ENCODE assay signal across 10 mouse cellular contexts in genomic region chr17:84074000-84074782, GRCm38 (mm10).
DNase-seq lines count a peak whose midpoint lies in the region; ATAC-seq and TF ChIP-seq lines count a peak whose summit lies in the region.
"Had no signal": no experiment of that assay in that cellular context is flagged by ENCODE, and none has a peak within 500 bp of the region (broad histone marks: within the 10 kb centered on the region; RNA-seq: fewer than 3 reads in every experiment).

No protein-coding gene starts in this region.

- no peak for TF ChIP-seq CTCF in gastrocnemius, adult 2 months (IDR thresholded peaks at IDR 0.05)

- peak overlapping the region; percentile 78 for H3K27ac ChIP-seq in gastrocnemius, adult 2 months
- H3K27ac ChIP-seq in intestine, embryonic 15.5 days, result peak overlapping the region; percentile 57
- peak overlapping the region; percentile 80 for H3K27ac ChIP-seq in lung, embryonic 16.5 days (ENCODE audit: low read length)
- H3K27ac ChIP-seq in forebrain, embryonic 11.5 days (ENCODE audit: low read depth, low read length), result no peak overlapping the region

- no peaks in the 10 kb centered on the region for H3K9me3 ChIP-seq in intestine, embryonic 15.5 days
- H3K9me3 ChIP-seq in lung, embryonic 16.5 days (ENCODE audit: control insufficient read depth, low read length), result no peaks in the 10 kb centered on the region
- H3K9me3 ChIP-seq in forebrain, embryonic 11.5 days (ENCODE audit: control insufficient read depth, low read length), result no peaks in the 10 kb centered on the region

- intact Hi-C loops in gastrocnemius, adult 2 months (cut with DNase I), result no loop called here

- ATAC-seq in intestine, embryonic 15.5 days, result peak; percentile 48; the same call in 1 of the 2 replicates
- ATAC-seq in lung, embryonic 16.5 days (ENCODE audit: low read depth), result peak; percentile 73
- no peak for ATAC-seq in forebrain, embryonic 11.5 days (replicated peaks; ENCODE audit: low FRiP score)
- ATAC-seq: CD4-positive, CD25-positive, alpha-beta regulatory T cell, adult 4 months had no signal

- H3K27me3 ChIP-seq in intestine, embryonic 15.5 days (replicated peaks), result no peaks in the 10 kb centered on the region
- no peaks in the 10 kb centered on the region for H3K27me3 ChIP-seq in lung, embryonic 16.5 days (ENCODE audit: control insufficient read depth, insufficient read depth, low read depth, low read length)
- no peaks in the 10 kb centered on the region for H3K27me3 ChIP-seq in forebrain, embryonic 11.5 days (ENCODE audit: control insufficient read depth, insufficient read depth, low read length)

- H3K36me3 ChIP-seq in intestine, embryonic 15.5 days, result no peaks in the 10 kb centered on the region
- H3K36me3 ChIP-seq in lung, embryonic 16.5 days (ENCODE audit: control insufficient read depth, insufficient read depth, low read length), result no peaks in the 10 kb centered on the region
- H3K36me3 ChIP-seq in forebrain, embryonic 11.5 days (ENCODE audit: control insufficient read depth, insufficient read depth, low read length), result no peaks in the 10 kb centered on the region

- peaks cover 10% of the 10 kb centered on the region for H3K4me1 ChIP-seq in intestine, embryonic 15.5 days (replicated peaks)
- H3K4me1 ChIP-seq in lung, embryonic 16.5 days (replicated peaks; ENCODE audit: control insufficient read depth, insufficient read depth, low read length), result peaks cover 20% of the 10 kb centered on the region
- H3K4me1 ChIP-seq in forebrain, embryonic 11.5 days (replicated peaks; ENCODE audit: control insufficient read depth, insufficient read depth, low read length), result no peaks in the 10 kb centered on the region

- no peak overlapping the region for H3K4me2 ChIP-seq in intestine, embryonic 15.5 days (replicated peaks)
- H3K4me2 ChIP-seq in lung, embryonic 16.5 days (ENCODE audit: low read depth, low read length), result no peak overlapping the region
- no peak overlapping the region for H3K4me2 ChIP-seq in forebrain, embryonic 11.5 days (ENCODE audit: low read depth, low read length, severe bottlenecking)

- H3K9ac ChIP-seq in intestine, embryonic 15.5 days, result no peak overlapping the region
- H3K9ac ChIP-seq in lung, embryonic 16.5 days (ENCODE audit: low read length), result peak overlapping the region; percentile 21; the same call in 1 of the 2 replicates
- no peak overlapping the region for H3K9ac ChIP-seq in forebrain, embryonic 11.5 days (ENCODE audit: low read length)

- DNase-seq in gastrocnemius, adult 2 months, result peak; percentile 57
- no peak for DNase-seq in gastrocnemius, postnatal 10 days
- peak; percentile 53 for DNase-seq in A20 (ENCODE audit: low read depth, low spot score)
- DNase-seq in neural tube, embryonic 10.5 days (ENCODE audit: extremely low spot score, low spot score), result no peak
- DNase-seq in urinary bladder, postnatal 25 days (ENCODE audit: low spot score), result no peak
- DNase-seq in forebrain, embryonic 11.5 days (ENCODE audit: low spot score), result no peak
- DNase-seq: cerebellum, adult 9-10 months had no signal

- no peak overlapping the region for H3K4me3 ChIP-seq in gastrocnemius, adult 2 months
- H3K4me3 ChIP-seq in intestine, embryonic 15.5 days (replicated peaks), result no peak overlapping the region
- no peak overlapping the region for H3K4me3 ChIP-seq in lung, embryonic 16.5 days (ENCODE audit: low read length)
- H3K4me3 ChIP-seq in forebrain, embryonic 11.5 days (ENCODE audit: low read depth, low read length), result no peak overlapping the region

- WGBS in intestine, embryonic 15.5 days, result 66% methylated on average over 10 of the region's 10 CpGs
- 52% methylated on average over 10 of the region's 10 CpGs for WGBS in lung, embryonic 16.5 days
- WGBS in forebrain, embryonic 11.5 days, result 83% methylated on average over 10 of the region's 10 CpGs

Comparison
In these comparisons a context has a peak if more than half of its experiments do, and no peak if none do; other contexts are left out.
1. DNase-seq: peak in gastrocnemius, adult 2 months (single experiment) and A20 (single experiment); none in gastrocnemius, postnatal 10 days (single experiment), neural tube, embryonic 10.5 days (single experiment), urinary bladder, postnatal 25 days (single experiment) and forebrain, embryonic 11.5 days (single experiment).